Mouse (Mus musculus) lung, postnatal 4 days (tissue): ENCODE results near the gene Vps53.

Experiments
- DNase-seq, 2 experiments: peaks; one replicate each; pipeline ENCODE4 v3.0.0; 2021

Gene Vps53

GRCm38 (mm10) chr11:76106551-76107496 is 72.6 kb downstream of the Vps53 start:
- peak in 1 of 2 experiments; percentile 71 for DNase-seq

GRCm38 (mm10) chr11:76101154-76101553 is 78.3 kb downstream of the Vps53 start:
- DNase-seq: peak in 1 of 2 experiments; percentile 45

- no peak for DNase-seq
These were observed 80.1 kb downstream of the Vps53 start for GRCm38 (mm10) chr11:76099193-76099975.

GRCm38 (mm10) chr11:76093610-76094009 is 85.8 kb downstream of the Vps53 start:
- no peak for DNase-seq

- peak in 1 of 2 experiments; percentile 17 for DNase-seq
These were observed 89.7 kb downstream of the Vps53 start for GRCm38 (mm10) chr11:76089776-76090175.

GRCm38 (mm10) chr11:76088506-76088905 is 90.9 kb downstream of the Vps53 start:
- DNase-seq: no peak

GRCm38 (mm10) chr11:76085898-76086591 is 93.4 kb downstream of the Vps53 start:
- DNase-seq: peak; percentile 39 to 69

GRCm38 (mm10) chr11:76084943-76085342 is 94.5 kb downstream of the Vps53 start:
- DNase-seq: no peak

GRCm38 (mm10) chr11:76083941-76084367 is 95.5 kb downstream of the Vps53 start:
- DNase-seq: peak in 1 of 2 experiments; percentile 16

GRCm38 (mm10) chr11:76081048-76081640 is 98.3 kb downstream of the Vps53 start:
- peak in 1 of 2 experiments; percentile 33 for DNase-seq

GRCm38 (mm10) chr11:76080293-76080692 is 99.2 kb downstream of the Vps53 start:
- peak in 1 of 2 experiments; percentile 56 for DNase-seq

GRCm38 (mm10) chr11:76077341-76077740 is 102.1 kb downstream of the Vps53 start:
- peak in 1 of 2 experiments; percentile 6 for DNase-seq

- peak; percentile 34 to 70 for DNase-seq
These were observed 105.0 kb downstream of the Vps53 start for GRCm38 (mm10) chr11:76074296-76075093.

GRCm38 (mm10) chr11:76069816-76070215 is 109.6 kb downstream of the Vps53 start:
- DNase-seq: no peak

GRCm38 (mm10) chr11:76066563-76067156 is 112.8 kb downstream of the Vps53 start:
- no peak for DNase-seq

- DNase-seq: no peak
These were observed 113.8 kb downstream of the Vps53 start for GRCm38 (mm10) chr11:76065521-76066095.

GRCm38 (mm10) chr11:76064411-76064810 is 115.0 kb downstream of the Vps53 start:
- DNase-seq: no peak

- DNase-seq: no peak
These were observed 118.5 kb downstream of the Vps53 start for GRCm38 (mm10) chr11:76060906-76061305.

- peak; percentile 38 to 66 for DNase-seq
These were observed 119.5 kb downstream of the Vps53 start for GRCm38 (mm10) chr11:76059971-76060370.

GRCm38 (mm10) chr11:76056487-76056886 is 123.0 kb downstream of the Vps53 start:
- DNase-seq: no peak

- DNase-seq: no peak
These were observed 127.0 kb downstream of the Vps53 start for GRCm38 (mm10) chr11:76052496-76052895.
